Mouse (Mus musculus) small intestine, adult 2 months (tissue): ENCODE measurements around the gene Gm128. TPM values are rescaled to one million over a fixed set of nuclear protein-coding genes. Genes with fewer than 3 reads are reported as not detected.

Source experiments
- H3K27ac ChIP-seq: fragments of 200-500 bp; 2 replicates; pipeline ENCODE4 v1.5.1; 2012; ENCODE audit warnings: low read depth, low read length, control low read depth, inconsistent platforms; ENCODE audit not compliant: insufficient read depth
- H3K27me3 ChIP-seq: fragments of 200-500 bp; 2 replicates; pipeline ENCODE4 v1.6.1; 2012; ENCODE audit warnings: mild to moderate bottlenecking, moderate library complexity, low read length, inconsistent platforms; ENCODE audit not compliant: control insufficient read depth, insufficient read depth
- H3K36me3 ChIP-seq: fragments of 200-500 bp; 2 replicates; pipeline ENCODE4 v1.6.1; 2012; ENCODE audit warnings: mild to moderate bottlenecking, low read length, control low read depth, inconsistent platforms; ENCODE audit not compliant: control insufficient read depth, insufficient read depth
- H3K4me1 ChIP-seq: fragments of 200-500 bp; 2 replicates; pipeline ENCODE4 v1.6.1; 2012; ENCODE audit warnings: low read length, inconsistent platforms, mixed read lengths; ENCODE audit not compliant: control insufficient read depth, insufficient read depth, insufficient read length
- H3K4me3 ChIP-seq: fragments of 200-500 bp; 2 replicates; pipeline ENCODE4 v1.5.1; 2012; ENCODE audit warnings: low read depth, mild to moderate bottlenecking, control low read depth, inconsistent platforms, low read length, moderate library complexity
- CTCF ChIP-seq: fragments of 200-500 bp; IDR thresholded peaks from 2 replicates; pipeline ENCODE4 v1.5.1; 2012; ENCODE audit warnings: low read depth, mild to moderate bottlenecking, control low read depth, inconsistent platforms, low read length, moderate library complexity, mixed read lengths; ENCODE audit not compliant: insufficient replicate concordance, insufficient read length; ENCODE audit errors: extremely low read depth
- POLR2A ChIP-seq: fragments of 200-500 bp; IDR thresholded peaks from 2 replicates; pipeline ENCODE4 v1.6.1; 2012; ENCODE audit warnings: low read depth, mild to moderate bottlenecking, control low read depth, inconsistent platforms, low read length, moderate library complexity
- WGBS: fragments of 180-500 bp; shearing (Covaris S2); methylation state at CpG from one replicate; pipeline ENCODE4 v1.1.7; 2018; 5-methylcytosine and 5-hydroxymethylcytosine counted together
- polyA plus RNA-seq: library from polyadenylated mRNA; depleted of rRNA; stranded (reverse); fragments of >200 nt; gene quantifications from 2 replicates; pipeline ENCODE4 v1.2.3, GENCODE M21; 2012

Gm128 gene
- polyA plus RNA-seq, 1 experiment = 0.13 TPM

DNA sequence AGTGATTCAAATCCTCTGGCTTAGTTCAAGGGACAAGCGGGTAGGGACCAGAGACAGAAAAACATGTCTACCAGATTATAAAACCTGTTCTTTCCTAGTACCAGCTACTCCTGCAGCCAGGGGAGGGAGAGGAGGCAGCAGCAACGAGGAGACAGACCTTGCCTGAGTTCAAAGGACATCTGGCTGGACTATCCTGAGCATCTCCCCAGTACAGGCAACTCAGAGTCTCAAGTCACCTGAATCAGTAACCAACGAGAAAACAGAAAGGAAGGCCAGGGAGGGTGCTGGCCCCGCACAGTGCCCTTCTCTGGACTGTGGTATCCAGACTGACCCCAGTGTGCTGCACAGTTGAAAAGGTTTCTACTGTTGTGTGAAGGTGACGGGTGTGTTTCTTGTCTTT, 15.5 kb upstream of the Gm128 start:
- Histone ChIP-seq H3K27me3 (no peaks in the 10 kb centered on the region), H3K27ac (no peak overlapping the region), H3K36me3 (peaks cover 28% of the 10 kb centered on the region), H3K4me1 (no peaks in the 10 kb centered on the region), H3K4me3 (no peak overlapping the region)
- WGBS = 85% methylated on average over 5 of the region's 5 CpGs
- TF ChIP-seq CTCF (no peak), POLR2A (no peak)

DNA sequence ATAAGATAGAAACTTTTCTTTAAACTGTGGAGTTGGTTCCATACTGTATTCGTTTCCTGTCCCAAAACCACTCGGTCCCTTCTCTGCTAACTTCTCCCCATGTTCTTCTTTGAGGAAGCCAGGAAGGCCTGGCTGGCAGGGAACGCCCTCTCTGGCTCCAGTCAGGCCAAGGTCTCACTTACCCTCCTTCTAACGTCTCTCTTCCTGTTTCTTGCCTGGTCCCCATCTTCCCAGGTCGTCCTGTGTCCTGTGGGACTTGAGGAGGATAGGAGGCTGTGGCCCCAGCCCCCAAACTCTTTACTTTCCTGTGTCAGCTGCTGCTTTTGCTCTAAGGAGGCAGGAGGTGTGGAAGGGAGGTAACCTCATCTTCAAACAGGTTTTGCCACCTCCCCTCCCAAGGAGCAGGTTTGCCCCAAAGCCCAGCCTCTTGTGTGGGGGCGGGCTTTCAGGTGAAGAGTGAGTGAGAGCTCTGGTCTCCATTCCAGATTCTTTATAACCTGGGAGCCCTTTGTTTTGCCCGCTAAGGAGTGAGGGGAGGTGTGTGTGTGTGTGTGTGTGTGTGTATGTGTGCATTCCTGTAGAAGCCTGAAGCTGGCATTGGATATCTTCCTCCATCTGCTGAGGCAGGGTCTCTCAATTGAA, 9.5 kb upstream of the Gm128 start, which contains the start of gene Bnipl:
TSS of gene Bnipl (minus strand) at position 411 of the 642 bp plus-strand sequence.
- WGBS = 42% methylated on average over 7 of the region's 7 CpGs
- no peak within 1 kb of the TSS for H3K4me3 ChIP-seq
- H3K4me1 ChIP-seq = no peaks in the 10 kb centered on the region
- H3K27ac ChIP-seq = no peak within 1 kb of the TSS
- TF ChIP-seq POLR2A (no peak), CTCF (no peak)
- peaks cover 9% of the 10 kb centered on the region; the same call in 1 of the 2 replicates for H3K36me3 ChIP-seq
- no peaks in the 10 kb centered on the region for H3K27me3 ChIP-seq

DNA sequence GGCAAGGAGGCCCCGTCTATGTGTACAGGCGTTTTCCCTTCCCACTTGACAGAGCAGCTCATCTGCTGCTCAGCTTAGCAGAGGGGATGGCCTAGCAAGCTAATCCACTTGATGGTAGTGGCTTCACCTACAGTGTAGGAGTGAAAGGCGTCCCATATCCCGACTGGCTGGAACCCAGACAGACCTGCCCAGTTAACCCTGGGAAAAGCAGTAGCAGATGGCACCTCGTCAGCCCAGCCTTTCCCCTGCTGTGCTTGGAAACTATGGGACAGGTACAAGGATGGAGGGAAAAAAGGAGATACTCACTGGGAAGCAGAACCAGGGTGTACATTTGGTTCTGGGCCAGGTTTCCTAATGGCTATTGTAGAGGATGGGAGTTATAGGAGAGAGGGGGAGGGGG, 9.0 kb upstream of the Gm128 start:
- TF ChIP-seq POLR2A = no peak
- no peak for TF ChIP-seq CTCF
- Histone ChIP-seq H3K27ac (no peak overlapping the region), H3K4me3 (no peak overlapping the region), H3K4me1 (no peaks in the 10 kb centered on the region), H3K27me3 (no peaks in the 10 kb centered on the region), H3K36me3 (peaks cover 8% of the 10 kb centered on the region; the same call in 1 of the 2 replicates)
- WGBS = 82% methylated on average over 5 of the region's 5 CpGs

DNA sequence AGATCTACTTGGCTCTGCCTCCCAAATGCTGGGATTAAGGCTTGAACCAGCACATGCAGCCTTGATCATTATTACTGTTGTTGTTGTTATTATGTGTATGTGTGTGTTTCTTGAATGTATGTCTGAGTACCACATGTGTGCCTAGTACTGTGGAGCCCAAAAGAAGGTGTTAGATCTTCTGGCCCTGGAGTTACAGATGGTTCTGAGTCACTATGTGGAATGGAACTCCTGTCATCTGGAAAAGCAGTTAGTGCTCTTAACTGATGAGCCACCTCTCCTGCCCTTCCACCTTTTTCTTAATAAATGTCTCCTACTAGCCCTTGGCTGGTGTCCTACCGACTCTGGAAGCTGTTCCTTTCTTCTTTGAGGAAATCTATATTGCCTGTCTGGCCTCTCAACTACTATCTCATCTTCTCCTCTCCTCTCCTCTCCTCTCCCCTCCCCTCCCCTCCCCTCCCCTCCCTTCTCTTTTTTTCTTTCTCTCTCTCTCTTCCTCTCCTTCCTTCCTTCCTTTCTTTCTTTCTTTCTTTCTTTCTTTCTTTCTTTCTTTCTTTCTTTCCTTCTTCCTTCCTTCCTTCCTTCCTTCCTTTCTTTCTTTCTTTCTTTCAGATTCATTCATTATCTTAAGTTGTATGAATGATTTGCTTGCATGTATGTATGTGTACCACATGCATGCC, 6.4 kb upstream of the Gm128 start:
- H3K27ac ChIP-seq = no peak overlapping the region
- H3K4me1 ChIP-seq = no peaks in the 10 kb centered on the region
- no peaks in the 10 kb centered on the region for H3K36me3 ChIP-seq
- 42% methylated on average over 1 of the region's 1 CpGs for WGBS
- H3K4me3 ChIP-seq = no peak overlapping the region
- TF ChIP-seq POLR2A = no peak
- no peaks in the 10 kb centered on the region for H3K27me3 ChIP-seq

DNA sequence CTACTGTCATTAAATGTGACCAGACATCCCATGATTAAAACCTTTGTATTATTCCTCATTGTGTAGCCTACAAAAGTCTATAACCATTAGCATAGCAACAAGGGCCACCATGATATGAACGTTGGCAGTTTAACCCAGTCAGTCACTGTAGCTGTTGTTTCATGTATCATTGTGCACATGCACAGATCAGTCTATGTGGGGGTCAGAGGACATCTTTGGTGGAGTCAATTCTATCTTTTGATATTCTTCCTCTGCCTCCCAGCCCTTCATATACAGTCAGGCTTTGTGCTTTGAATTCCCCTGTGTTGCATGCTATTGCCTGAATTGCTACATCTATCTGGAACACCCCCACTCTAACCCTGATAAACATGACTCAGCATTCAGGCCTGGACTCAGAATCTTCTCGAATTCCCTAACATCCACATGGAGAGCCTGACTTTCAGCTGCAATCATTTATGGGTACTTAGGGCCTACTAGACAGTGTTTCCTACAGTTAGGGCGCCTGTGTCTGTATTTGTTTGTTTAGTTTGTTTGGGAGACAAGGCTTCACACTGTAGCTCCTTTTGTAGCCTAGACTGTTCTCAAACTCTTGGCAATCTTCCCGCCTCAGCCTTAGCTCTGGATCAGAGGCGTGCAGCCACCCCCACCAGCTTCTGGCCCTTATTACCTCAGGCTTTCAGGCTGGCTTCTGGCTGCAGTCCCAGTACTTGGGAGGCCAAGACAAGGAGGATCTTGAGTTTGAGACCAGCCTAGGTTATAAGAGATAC, 5.2 kb upstream of the Gm128 start:
- Histone ChIP-seq H3K4me3 (no peak overlapping the region), H3K4me1 (no peaks in the 10 kb centered on the region), H3K27me3 (no peaks in the 10 kb centered on the region), H3K27ac (no peak overlapping the region), H3K36me3 (no peaks in the 10 kb centered on the region)
- TF ChIP-seq CTCF = no peak
- TF ChIP-seq POLR2A = no peak
- 58% methylated on average over 5 of the region's 5 CpGs for WGBS

DNA sequence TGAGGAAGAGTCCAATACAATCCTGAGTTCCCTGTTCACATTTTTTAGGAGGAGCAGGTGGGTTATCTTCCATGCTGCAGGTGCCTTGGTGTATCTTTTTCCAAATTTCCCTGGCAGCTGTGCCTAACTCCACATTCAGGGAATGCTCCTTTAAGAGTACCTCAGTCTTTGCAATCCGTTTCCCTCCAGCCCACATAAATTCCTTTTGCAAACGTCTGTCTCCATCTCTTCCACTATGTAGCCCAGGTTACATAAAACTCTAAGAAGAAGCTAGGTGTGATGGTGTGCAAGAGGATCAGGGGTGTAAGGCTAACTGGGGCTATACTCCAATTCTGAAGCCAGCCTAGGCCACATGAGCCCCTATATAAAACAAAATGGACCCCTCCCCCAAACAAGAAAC, 1.7 kb upstream of the Gm128 start:
- no peaks in the 10 kb centered on the region for H3K27me3 ChIP-seq
- whole genome bisulfite sequencing = 76% methylated on average over 2 of the region's 2 CpGs
- no peak for TF ChIP-seq POLR2A
- TF ChIP-seq CTCF = no peak

DNA sequence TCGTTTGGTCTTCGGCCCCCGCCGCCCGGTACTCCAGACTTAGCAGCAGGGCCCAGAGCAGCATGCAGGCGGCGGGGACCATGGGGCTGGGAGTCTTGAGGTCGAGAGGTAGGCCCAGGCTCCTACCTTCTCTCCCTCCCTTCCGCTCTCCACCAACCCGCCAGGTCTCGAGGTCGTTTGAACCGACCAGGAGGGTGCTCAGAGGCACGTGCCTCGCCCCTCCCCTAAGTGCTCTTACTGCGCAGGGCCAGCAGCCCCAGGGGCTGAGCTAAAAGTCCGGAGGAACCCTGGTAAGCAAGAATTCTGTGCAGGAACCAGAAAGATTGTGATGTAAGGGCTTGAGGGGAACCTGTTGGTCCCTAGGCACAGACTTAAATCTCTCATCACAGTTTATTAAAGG, 498 bp downstream of the Gm128 start:
- Histone ChIP-seq H3K4me3 (no peak overlapping the region), H3K4me1 (no peaks in the 10 kb centered on the region), H3K27me3 (no peaks in the 10 kb centered on the region), H3K27ac (no peak overlapping the region), H3K36me3 (peaks cover 8% of the 10 kb centered on the region)
- WGBS = 52% methylated on average over 17 of the region's 17 CpGs
- no peak for TF ChIP-seq POLR2A
- no peak for TF ChIP-seq CTCF

More for the DNA sequence above, 1.7 kb upstream of the Gm128 start:
- Histone ChIP-seq H3K4me3 (no peak overlapping the region), H3K36me3 (no peaks in the 10 kb centered on the region), H3K27ac (no peak overlapping the region), H3K4me1 (no peaks in the 10 kb centered on the region)

DNA sequence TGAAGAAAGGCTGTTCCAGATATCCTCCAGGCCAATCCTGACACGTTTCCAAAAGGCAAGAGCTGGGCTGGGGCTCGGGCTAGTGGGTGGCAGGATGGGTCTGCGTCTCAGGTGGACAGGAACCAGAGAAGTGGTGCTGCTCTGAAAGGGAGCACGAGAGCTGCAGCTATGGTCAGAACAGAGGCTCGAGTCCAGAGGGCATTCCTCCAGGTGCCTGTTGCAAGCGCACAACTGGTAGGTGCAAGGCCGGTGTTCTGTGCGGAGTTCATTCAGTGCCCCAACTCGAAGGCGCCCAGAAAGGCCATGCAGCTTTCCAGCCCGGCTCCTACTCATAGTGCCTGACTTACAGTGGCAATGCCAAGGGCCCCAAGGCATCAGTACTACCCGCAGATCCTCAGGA, 1.4 kb downstream of the Gm128 start:
- H3K36me3 ChIP-seq = peaks cover 17% of the 10 kb centered on the region
- no peaks in the 10 kb centered on the region for H3K27me3 ChIP-seq
- no peaks in the 10 kb centered on the region for H3K4me1 ChIP-seq
- TF ChIP-seq POLR2A = no peak
- no peak for TF ChIP-seq CTCF
- H3K4me3 ChIP-seq = no peak overlapping the region
- no peak overlapping the region for H3K27ac ChIP-seq
- WGBS = 79% methylated on average over 12 of the region's 12 CpGs
